Mouse (Mus musculus): ENCODE data around the gene Mcf2l.

GRCm38 (mm10) chr8:12906597-12906996, 33.0 kb downstream of the Mcf2l start:
- no peak for TF ChIP-seq POLR2A (IDR thresholded peaks at IDR 0.05; ENCODE audit: borderline replicate concordance, low read depth, low read length)
- no peak for TF ChIP-seq CTCF (IDR thresholded peaks at IDR 0.05; ENCODE audit: low read depth, low read length)
